Mouse (Mus musculus): ENCODE data around the gene Nr4a1. TPM values are rescaled to one million over a fixed set of nuclear protein-coding genes. Genes with fewer than 3 reads are reported as not detected.

Nr4a1 gene
- polyA plus RNA-seq, 1 experiment from 2014 or later = 7.6 TPM

DNA sequence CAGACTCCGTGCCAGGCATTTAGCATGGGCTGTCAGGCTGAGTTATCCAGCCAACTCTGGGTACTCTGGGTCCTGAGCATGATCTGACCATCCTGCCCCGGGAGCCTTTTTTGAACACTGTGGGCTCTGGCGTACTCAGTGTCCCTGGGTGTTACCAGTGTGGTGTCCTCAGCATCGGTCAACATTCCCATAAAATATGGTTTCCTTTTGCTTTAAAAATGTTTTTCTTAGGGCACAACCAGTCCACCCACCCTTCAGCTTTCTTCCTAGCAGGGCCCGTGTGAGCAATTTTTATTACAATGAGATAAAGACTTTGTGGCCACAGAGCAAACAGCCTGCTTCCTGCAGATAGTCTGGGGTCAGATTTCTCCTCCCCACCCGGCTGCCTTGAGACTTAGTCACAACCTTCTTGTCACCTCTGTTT lies 66.6 kb downstream of the Nr4a1 start:
- Histone ChIP-seq H3K4me3 (no peak overlapping the region), H3K27ac (replicated peaks) (no peak overlapping the region), H3K4me2 (no peak overlapping the region), H3K36me3 (no peaks in the 10 kb centered on the region), H3K4me1 (replicated peaks) (peaks cover 11% of the 10 kb centered on the region), H3K27me3 (peaks cover 3% of the 10 kb centered on the region; the same call in 1 of the 2 replicates), H3K9ac (no peak overlapping the region), H3K9me3 (no peaks in the 10 kb centered on the region)
- 61% methylated on average over 6 of the region's 6 CpGs for WGBS
- no peak for ATAC-seq (ENCODE audit: low read depth)

DNA sequence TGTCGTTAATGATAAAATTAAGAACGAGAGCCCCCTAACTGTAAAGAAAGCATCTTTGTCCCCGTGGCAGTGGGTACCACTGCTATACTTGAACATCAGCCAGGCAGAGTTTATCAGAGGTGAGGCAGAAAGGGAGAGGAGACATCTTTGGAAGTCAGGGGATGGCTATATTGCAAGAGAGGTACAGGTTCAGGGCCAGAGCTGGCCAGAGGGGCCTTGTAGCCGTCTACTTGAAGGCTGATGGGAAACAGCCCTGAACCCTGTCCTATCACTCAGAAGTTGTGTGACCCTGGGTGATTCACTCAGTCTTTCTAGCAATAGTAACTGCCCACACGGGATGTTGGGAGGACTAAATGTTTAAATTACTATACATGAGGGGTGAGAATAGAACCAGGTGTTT lies 67.1 kb downstream of the Nr4a1 start:
- no peak for ATAC-seq (ENCODE audit: low read depth)
- peaks cover 6% of the 10 kb centered on the region for H3K4me1 ChIP-seq (replicated peaks)
- WGBS = 72% methylated on average over 5 of the region's 5 CpGs

DNA sequence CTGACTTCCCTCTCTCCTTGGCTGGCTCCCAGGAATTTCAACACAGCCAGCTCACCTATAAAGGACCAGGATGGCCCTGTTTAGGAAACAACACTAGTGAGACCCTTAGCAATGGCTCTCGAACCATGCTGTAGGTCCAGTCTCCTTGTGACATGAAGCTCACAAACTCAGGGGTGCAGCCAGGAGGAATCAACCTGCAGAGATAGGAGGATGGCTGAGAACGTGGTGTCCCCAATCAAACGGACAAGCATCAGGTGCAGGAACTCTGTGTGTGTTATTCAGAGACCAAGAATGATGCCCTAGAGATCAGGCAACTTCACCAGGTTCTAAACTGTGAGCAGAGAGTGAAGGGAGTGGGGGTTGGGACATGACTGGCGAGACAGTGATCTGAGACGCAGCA lies 68.0 kb downstream of the Nr4a1 start:
- no peaks in the 10 kb centered on the region; the same call in 1 of the 2 replicates for H3K4me1 ChIP-seq (replicated peaks)
- no peak overlapping the region for H3K4me3 ChIP-seq
- ATAC-seq (ENCODE audit: low read depth) = no peak
- H3K4me2 ChIP-seq = no peak overlapping the region
- 82% methylated on average over 5 of the region's 5 CpGs for WGBS
- H3K27me3 ChIP-seq = 0 out of 2 replicates have a peak, but pooled peaks cover under 1% of the 10 kb centered on the region
- no peak overlapping the region for H3K27ac ChIP-seq (replicated peaks)
- H3K9ac ChIP-seq = no peak overlapping the region
- no peaks in the 10 kb centered on the region for H3K36me3 ChIP-seq
- H3K9me3 ChIP-seq = no peaks in the 10 kb centered on the region

More for the DNA sequence above, 67.1 kb downstream of the Nr4a1 start:
- no peaks in the 10 kb centered on the region for H3K36me3 ChIP-seq
- no peaks in the 10 kb centered on the region for H3K9me3 ChIP-seq
- no peak overlapping the region for H3K4me2 ChIP-seq
- H3K4me3 ChIP-seq = no peak overlapping the region
- H3K27ac ChIP-seq (replicated peaks) = no peak overlapping the region
- H3K27me3 ChIP-seq = peaks cover 3% of the 10 kb centered on the region; the same call in 1 of the 2 replicates
- H3K9ac ChIP-seq = no peak overlapping the region

DNA sequence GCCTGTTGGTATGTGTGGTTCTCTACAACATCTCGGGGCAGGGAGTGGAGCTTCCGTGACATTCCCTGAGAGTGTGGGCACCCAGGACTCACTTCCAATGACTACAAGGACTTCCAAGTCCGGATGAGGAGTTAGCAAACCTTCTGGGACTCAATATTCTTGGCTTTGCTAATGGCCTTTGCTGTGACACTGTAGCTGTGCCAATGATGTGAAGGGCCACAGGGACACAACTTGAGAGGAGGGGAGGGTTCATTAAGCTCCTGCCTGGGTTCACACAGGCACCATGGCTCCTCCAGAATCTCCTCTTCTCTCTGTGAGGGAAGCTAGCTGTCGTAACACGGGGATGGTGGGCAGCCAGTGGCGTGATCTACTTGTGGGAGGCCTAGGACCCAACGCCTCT lies 68.6 kb downstream of the Nr4a1 start:
- Histone ChIP-seq H3K27me3 (no peaks in the 10 kb centered on the region), H3K4me1 (replicated peaks) (no peaks in the 10 kb centered on the region; the same call in 1 of the 2 replicates), H3K9me3 (no peaks in the 10 kb centered on the region), H3K36me3 (no peaks in the 10 kb centered on the region), H3K27ac (replicated peaks) (no peak overlapping the region), H3K9ac (no peak overlapping the region), H3K4me3 (no peak overlapping the region), H3K4me2 (no peak overlapping the region)
- 90% methylated on average over 7 of the region's 7 CpGs for WGBS
- no peak for ATAC-seq (ENCODE audit: low read depth)

DNA sequence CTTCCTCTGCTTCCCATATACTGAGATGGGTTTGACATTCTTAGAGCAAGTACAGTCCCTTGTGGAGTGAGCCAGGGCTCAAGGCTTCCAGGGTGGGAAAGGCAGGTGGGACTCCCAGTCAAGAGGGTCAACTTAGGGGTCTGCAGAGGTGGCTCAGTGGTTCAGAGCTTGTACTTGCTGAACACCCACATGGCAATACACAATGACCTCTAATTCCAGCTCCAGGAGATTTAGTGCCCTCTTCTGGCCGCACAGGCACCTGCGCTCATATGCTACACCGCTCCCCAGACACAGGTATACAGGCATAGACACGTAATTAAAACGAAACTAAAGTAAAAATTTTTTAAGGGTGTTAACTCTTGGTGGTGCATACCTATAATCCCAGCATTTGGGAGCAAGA lies 69.4 kb downstream of the Nr4a1 start:
- Histone ChIP-seq H3K9ac (no peak overlapping the region), H3K4me1 (replicated peaks) (no peaks in the 10 kb centered on the region; the same call in 1 of the 2 replicates), H3K4me2 (no peak overlapping the region), H3K4me3 (no peak overlapping the region), H3K9me3 (no peaks in the 10 kb centered on the region), H3K27me3 (no peaks in the 10 kb centered on the region), H3K36me3 (no peaks in the 10 kb centered on the region), H3K27ac (replicated peaks) (no peak overlapping the region)
- ATAC-seq (ENCODE audit: low read depth) = no peak
- 94% methylated on average over 5 of the region's 5 CpGs for WGBS

Other genes starting within 250 kb of the Nr4a1 start
- not detected in 2 replicates for gene Gm47841, start 206.9 kb upstream of the Nr4a1 start, polyA plus RNA-seq (2015; fragmentation: Nextera tagmentation; extraction: Ambion mirVana)
- gene Fignl2, start 175.7 kb upstream of the Nr4a1 start, polyA plus RNA-seq (2015; fragmentation: Nextera tagmentation; extraction: Ambion mirVana) = 0.17 and 0.18 TPM in 2 replicates
- not detected in 2 replicates for gene Ankrd33, start 138.5 kb upstream of the Nr4a1 start, polyA plus RNA-seq (2015; fragmentation: Nextera tagmentation; extraction: Ambion mirVana)
- gene Acvrl1, start 125.7 kb upstream of the Nr4a1 start, polyA plus RNA-seq (2015; fragmentation: Nextera tagmentation; extraction: Ambion mirVana) = 8.1 and 9.0 TPM in 2 replicates
- 18.0 and 18.8 TPM in 2 replicates for gene Acvr1b, start 80.2 kb upstream of the Nr4a1 start, polyA plus RNA-seq (2015; fragmentation: Nextera tagmentation; extraction: Ambion mirVana)
- gene Grasp, start 30.1 kb upstream of the Nr4a1 start, polyA plus RNA-seq (2015; fragmentation: Nextera tagmentation; extraction: Ambion mirVana) = 4.4 and 4.8 TPM in 2 replicates
- 77.9 and 84.7 TPM in 2 replicates for gene Atg101, start 30.0 kb downstream of the Nr4a1 start, polyA plus RNA-seq (2015; fragmentation: Nextera tagmentation; extraction: Ambion mirVana)
- 0.43 and 0.60 TPM in 2 replicates for gene 6030408B16Rik, start 38.9 kb downstream of the Nr4a1 start, polyA plus RNA-seq (2015; fragmentation: Nextera tagmentation; extraction: Ambion mirVana)
- 0.08 and 0.11 TPM in 2 replicates for gene Krt80, start 115.9 kb downstream of the Nr4a1 start, polyA plus RNA-seq (2015; fragmentation: Nextera tagmentation; extraction: Ambion mirVana)
- gene Krt7, start 156.8 kb downstream of the Nr4a1 start, polyA plus RNA-seq (2015; fragmentation: Nextera tagmentation; extraction: Ambion mirVana) = 0.39 and 0.94 TPM in 2 replicates
- 0.31 and 0.33 TPM in 2 replicates for gene Krt87, start 184.5 kb downstream of the Nr4a1 start, polyA plus RNA-seq (2015; fragmentation: Nextera tagmentation; extraction: Ambion mirVana)
- gene Krt88, start 193.5 kb downstream of the Nr4a1 start, polyA plus RNA-seq (2015; fragmentation: Nextera tagmentation; extraction: Ambion mirVana) = not detected in 2 replicates
- gene Krt81, start 209.5 kb downstream of the Nr4a1 start, polyA plus RNA-seq (2015; fragmentation: Nextera tagmentation; extraction: Ambion mirVana) = not detected in 2 replicates
- gene Krt86, start 219.2 kb downstream of the Nr4a1 start, polyA plus RNA-seq (2015; fragmentation: Nextera tagmentation; extraction: Ambion mirVana) = 0.14 and 0.15 TPM in 2 replicates
- not detected in 2 replicates for gene Krt83, start 237.2 kb downstream of the Nr4a1 start, polyA plus RNA-seq (2015; fragmentation: Nextera tagmentation; extraction: Ambion mirVana)

Data from neural tube, embryonic 13.5 days (tissue).